ENCODE assay signal across 8 mouse cellular contexts in the genomic region with DNA sequence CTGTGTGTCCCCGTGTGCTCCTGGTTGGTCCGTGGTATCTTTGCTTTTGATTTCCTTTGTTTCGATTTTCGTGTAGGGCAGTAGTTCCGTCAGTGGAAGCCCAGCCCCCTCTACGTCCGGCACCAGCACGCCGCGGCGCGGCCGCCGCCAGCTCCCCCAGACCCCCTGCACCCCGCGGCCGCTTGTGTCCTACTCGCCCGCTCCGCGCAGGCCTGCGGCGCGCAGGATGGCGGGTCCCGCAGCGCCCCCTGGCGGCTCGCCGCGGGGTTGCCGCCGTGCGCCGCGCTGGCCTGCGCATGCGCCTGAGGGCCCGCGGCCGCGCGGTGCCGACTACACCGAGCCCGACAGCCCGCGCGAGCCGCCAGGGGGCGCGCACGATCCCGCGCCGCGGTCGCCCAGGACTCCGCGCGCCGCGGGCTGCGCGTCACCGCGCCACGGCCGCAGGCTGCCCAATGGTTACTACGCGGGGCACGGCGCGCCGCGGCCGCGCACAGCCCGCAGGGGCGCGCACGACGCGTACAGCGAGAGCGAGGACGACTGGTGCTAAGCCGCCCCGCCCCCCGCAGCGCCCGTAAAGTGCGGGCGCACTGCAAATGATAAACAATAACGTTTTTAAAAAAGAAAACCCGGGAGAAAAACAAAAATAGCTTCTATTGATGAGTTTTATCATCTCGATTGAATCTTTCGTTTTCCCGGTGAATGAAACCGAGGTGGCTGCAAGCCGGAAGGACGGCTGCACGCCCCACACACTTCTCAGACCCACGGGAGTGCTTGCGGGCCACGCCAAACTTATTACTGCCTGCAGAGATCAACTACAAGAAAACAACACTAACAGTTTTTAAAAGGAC. TPM values are rescaled to one million over a fixed set of nuclear protein-coding genes. Genes with fewer than 3 reads are reported as not detected.
DNase-seq lines count a peak whose midpoint lies in the region; ATAC-seq lines count a peak whose summit lies in the region.

No protein-coding gene starts in this region.

- peak; percentile 92 for DNase-seq in 3T3-L1 (ENCODE audit: low read depth, low spot score)
- DNase-seq in adrenal gland, postnatal 4 days (ENCODE audit: low spot score in 2 of 2) = peak; percentile 80 to 84
- DNase-seq in embryonic facial prominence, embryonic 14.5 days (ENCODE audit: low spot score) = peak; percentile 97
- DNase-seq in heart, adult 8-10 months (ENCODE audit: low spot score) = peak; percentile 86
- DNase-seq in kidney, adult 9 months = peak; percentile 95
- peak; percentile 91 to 94 for DNase-seq in spleen, adult 18-20 months

- H3K4me2 ChIP-seq in embryonic facial prominence, embryonic 14.5 days (ENCODE audit: low read depth, low read length) = peak overlapping the region; percentile 92
- peak overlapping the region; percentile 85 for H3K4me2 ChIP-seq in limb, embryonic 13.5 days (replicated peaks)
- peak overlapping the region; percentile 72 for H3K4me2 ChIP-seq in midbrain, embryonic 15.5 days

- no peaks in the 10 kb centered on the region for H3K9me3 ChIP-seq in embryonic facial prominence, embryonic 14.5 days (ENCODE audit: control insufficient read depth, low read length)
- H3K9me3 ChIP-seq in limb, embryonic 13.5 days = no peaks in the 10 kb centered on the region
- H3K9me3 ChIP-seq in midbrain, embryonic 15.5 days = no peaks in the 10 kb centered on the region

- H3K4me1 ChIP-seq in embryonic facial prominence, embryonic 14.5 days (ENCODE audit: control insufficient read depth, insufficient read depth, low read length) = peaks cover 19% of the 10 kb centered on the region
- H3K4me1 ChIP-seq in limb, embryonic 13.5 days = peaks cover 49% of the 10 kb centered on the region
- peaks cover 25% of the 10 kb centered on the region for H3K4me1 ChIP-seq in midbrain, embryonic 15.5 days

- H3K27me3 ChIP-seq in embryonic facial prominence, embryonic 14.5 days (replicated peaks; ENCODE audit: control insufficient read depth, insufficient read depth, low read length) = no peaks in the 10 kb centered on the region
- H3K27me3 ChIP-seq in limb, embryonic 13.5 days = no peaks in the 10 kb centered on the region
- H3K27me3 ChIP-seq in midbrain, embryonic 15.5 days (replicated peaks) = no peaks in the 10 kb centered on the region

- WGBS in embryonic facial prominence, embryonic 14.5 days = under 1% methylated on average over 85 of the region's 106 CpGs
- under 1% methylated on average over 96 of the region's 106 CpGs for WGBS in limb, embryonic 13.5 days
- under 1% methylated on average over 103 of the region's 106 CpGs for WGBS in midbrain, embryonic 15.5 days

- H3K9ac ChIP-seq in embryonic facial prominence, embryonic 14.5 days (ENCODE audit: low read depth, low read length) = peak overlapping the region; percentile 82
- H3K9ac ChIP-seq in limb, embryonic 13.5 days = peak overlapping the region; percentile 84
- H3K9ac ChIP-seq in midbrain, embryonic 15.5 days = peak overlapping the region; percentile 61

- H3K27ac ChIP-seq in embryonic facial prominence, embryonic 14.5 days (replicated peaks; ENCODE audit: low read depth, low read length) = peak overlapping the region; percentile 95
- peak overlapping the region; percentile 95 for H3K27ac ChIP-seq in limb, embryonic 13.5 days
- H3K27ac ChIP-seq in midbrain, embryonic 15.5 days = peak overlapping the region; percentile 89

- no peaks in the 10 kb centered on the region for H3K36me3 ChIP-seq in embryonic facial prominence, embryonic 14.5 days (ENCODE audit: control insufficient read depth, insufficient read depth, low read length)
- H3K36me3 ChIP-seq in limb, embryonic 13.5 days = no peaks in the 10 kb centered on the region
- no peaks in the 10 kb centered on the region for H3K36me3 ChIP-seq in midbrain, embryonic 15.5 days (replicated peaks)

- peak; percentile 95 for ATAC-seq in embryonic facial prominence, embryonic 14.5 days (ENCODE audit: low read depth)
- peak; percentile 91 for ATAC-seq in limb, embryonic 13.5 days (ENCODE audit: low FRiP score, low read depth)
- ATAC-seq in midbrain, embryonic 15.5 days (replicated peaks) = peak; percentile 92

- H3K4me3 ChIP-seq in embryonic facial prominence, embryonic 14.5 days (ENCODE audit: low read depth, low read length) = peak overlapping the region; percentile 55
- peak overlapping the region; percentile 56 for H3K4me3 ChIP-seq in limb, embryonic 13.5 days
- peak overlapping the region; percentile 48 for H3K4me3 ChIP-seq in midbrain, embryonic 15.5 days

RNA-seq across cellular contexts. Expression of gene Ier2, which starts 23.3 kb away (rescaled TPM):
- 10 to 100 TPM; 35.1 to 35.3 TPM for total RNA-seq in adrenal gland, postnatal 4 days (2021)
- polyA plus RNA-seq in embryonic facial prominence, embryonic 14.5 days (2014; fragmentation: Nextera tagmentation; extraction: Ambion mirVana) = 45.9 and 50.3 TPM in 2 replicates
- 10 to 100 TPM; 12.8 to 26.9 (median 17.4) TPM for total RNA-seq in heart, adult 8-10 months (2022)
- polyA plus RNA-seq in limb, embryonic 13.5 days (2015; fragmentation: Nextera tagmentation; extraction: Ambion mirVana) = 71.9 and 73.0 TPM in 2 replicates
- 16.9 and 17.8 TPM in 2 replicates for polyA plus RNA-seq in midbrain, embryonic 15.5 days (2015; fragmentation: Nextera tagmentation; extraction: Ambion mirVana)

RNA-seq across cellular contexts. Expression of gene Trmt1, which starts 46.7 kb away (rescaled TPM):
- total RNA-seq in adrenal gland, postnatal 4 days (2021) = 100 to 1,000 TPM; 122 to 124 TPM
- 55.8 and 73.2 TPM in 2 replicates for polyA plus RNA-seq in embryonic facial prominence, embryonic 14.5 days (2014; fragmentation: Nextera tagmentation; extraction: Ambion mirVana)
- 10 to 100 TPM; 30.9 to 41.7 (median 38.5) TPM for total RNA-seq in heart, adult 8-10 months (2022)
- 70.8 and 72.7 TPM in 2 replicates for polyA plus RNA-seq in limb, embryonic 13.5 days (2015; fragmentation: Nextera tagmentation; extraction: Ambion mirVana)
- 63.3 and 66.7 TPM in 2 replicates for polyA plus RNA-seq in midbrain, embryonic 15.5 days (2015; fragmentation: Nextera tagmentation; extraction: Ambion mirVana)

RNA-seq across cellular contexts. Expression of gene Nacc1, which starts 48.3 kb away (rescaled TPM):
- 10 to 100 TPM; 88.9 to 89.0 TPM for total RNA-seq in adrenal gland, postnatal 4 days (2021)
- 19.7 and 20.1 TPM in 2 replicates for polyA plus RNA-seq in embryonic facial prominence, embryonic 14.5 days (2014; fragmentation: Nextera tagmentation; extraction: Ambion mirVana)
- 10 to 100 TPM; 26.7 to 36.0 (median 33.4) TPM for total RNA-seq in heart, adult 8-10 months (2022)
- 15.0 and 15.2 TPM in 2 replicates for polyA plus RNA-seq in limb, embryonic 13.5 days (2015; fragmentation: Nextera tagmentation; extraction: Ambion mirVana)
- polyA plus RNA-seq in midbrain, embryonic 15.5 days (2015; fragmentation: Nextera tagmentation; extraction: Ambion mirVana) = 16.3 and 17.2 TPM in 2 replicates

Comparison
In these comparisons a context has a peak if more than half of its experiments do, and no peak if none do; other contexts are left out.
1. Peak in every context shown above with its lines: DNase-seq, ATAC-seq, H3K4me3 ChIP-seq and H3K27ac ChIP-seq.